Mouse (Mus musculus) myocyte (in vitro differentiated cells): ENCODE results near the gene Hnrnpl.

Experiments
- REST ChIP-seq: IDR thresholded peaks from one replicate; pipeline ENCODE4 v1.6.1; 2011; ENCODE audit warnings: mild to moderate bottlenecking, control low read depth, moderate library complexity; ENCODE audit not compliant: insufficient read depth, insufficient read length
- TCF12 ChIP-seq: IDR thresholded peaks from one replicate; pipeline ENCODE4 v1.6.1; 2011; ENCODE audit warnings: mild to moderate bottlenecking, control low read depth; ENCODE audit not compliant: poor library complexity, insufficient read depth, severe bottlenecking

GRCm38 (mm10) chr7:28822556-28822955 is 14.2 kb downstream of the Hnrnpl start:
- TF ChIP-seq TCF12: no peak
- no peak for TF ChIP-seq REST
